Mouse (Mus musculus) E14TG2a.4 (cell line): ENCODE data around the gene Pakap.

Source experiments
- CTCF ChIP-seq: conservative IDR thresholded peaks from 2 replicates; pipeline ENCODE4 v1.5.1; 2014; ENCODE audit warnings: low read length
- NANOG ChIP-seq: IDR thresholded peaks from 2 replicates; pipeline ENCODE4 v1.6.1; 2014; ENCODE audit warnings: borderline replicate concordance, low read length, mixed read lengths
- POU5F1 ChIP-seq: IDR thresholded peaks from 2 replicates; pipeline ENCODE4 v1.6.1; 2014; ENCODE audit warnings: low read length, borderline replicate concordance

- TF ChIP-seq CTCF (no peak), NANOG (no peak), POU5F1 (no peak)
Observed at GRCm38 (mm10) chr4:57820839-57821374, 252.9 kb downstream of the Pakap start.
